Mouse (Mus musculus): ENCODE data around the gene Knstrn.

GRCm38 (mm10) chr2:118783663-118784062 is 30.1 kb upstream of the Knstrn start:
- TF ChIP-seq CTCF (IDR thresholded peaks at IDR 0.05; ENCODE audit: control insufficient read depth, insufficient read depth, insufficient replicate concordance, low read depth, low read length) (no peak), POLR2A (IDR thresholded peaks at IDR 0.05; ENCODE audit: control insufficient read depth, low read depth, low read length) (no peak)
